Mouse (Mus musculus) testis, postnatal 14 days (tissue): ENCODE data around the gene Vsig8.

Experiments
- DNase-seq: peaks from one replicate; pipeline ENCODE4 v3.0.0; 2021; ENCODE audit warnings: low spot score

The Vsig8 gene

GRCm38 (mm10) chr1:172593321-172593720, 37.6 kb downstream of the Vsig8 start:
- DNase-seq: no peak

DNA sequence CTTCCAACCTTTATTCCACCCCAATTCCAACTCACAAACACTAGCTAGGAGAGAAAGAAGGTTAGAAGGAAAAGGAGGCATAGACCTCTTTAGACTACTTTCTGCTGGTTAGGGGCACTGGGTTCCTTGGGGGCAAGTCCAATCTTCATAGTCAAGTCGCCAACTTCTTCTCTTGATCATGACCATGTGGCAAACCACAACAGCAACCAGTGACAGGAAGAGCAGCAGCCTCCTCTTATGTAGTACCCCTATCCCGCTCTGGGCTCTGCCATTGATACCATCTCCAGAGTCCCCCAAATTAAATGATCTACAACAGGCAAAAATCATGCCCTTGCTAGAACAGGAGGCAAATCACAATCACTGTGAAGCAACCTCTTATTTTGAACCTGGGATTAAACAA, 38.2 kb downstream of the Vsig8 start:
- DNase-seq: no peak

GRCm38 (mm10) chr1:172594495-172594894, 38.8 kb downstream of the Vsig8 start:
- no peak for DNase-seq

GRCm38 (mm10) chr1:172602326-172602725, 46.6 kb downstream of the Vsig8 start, which contains the start of gene Fcrl6:
TSS of gene Fcrl6 (minus strand) at chr1:172602551.
- no peak for DNase-seq

GRCm38 (mm10) chr1:172611304-172611703, 55.6 kb downstream of the Vsig8 start:
- DNase-seq: no peak

DNA sequence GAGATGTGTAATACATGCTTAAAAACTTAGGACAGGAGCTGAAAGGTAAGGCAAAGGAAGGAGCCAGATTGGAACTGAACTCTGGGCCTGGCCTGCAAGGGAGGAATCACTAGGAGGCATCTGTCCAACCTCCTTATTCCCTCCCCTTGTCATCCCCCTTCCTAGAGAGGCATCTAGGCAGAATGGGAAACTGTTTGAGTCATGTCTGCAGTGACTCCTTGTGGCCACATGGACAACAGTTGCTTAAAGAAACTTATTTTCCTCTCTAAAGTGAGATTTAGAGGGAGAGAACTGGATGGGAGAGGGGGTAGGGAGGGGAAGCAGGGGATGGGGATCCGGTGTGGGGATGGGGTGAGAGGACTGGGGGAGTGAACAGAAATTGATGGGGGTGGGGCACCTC, 57.0 kb downstream of the Vsig8 start:
- no peak for DNase-seq
